Mouse (Mus musculus) spleen, postnatal 36 days (tissue): ENCODE results near the gene Ntn5.

Experiments used
- DNase-seq, 2 experiments: peaks; one replicate each; pipeline ENCODE4 v3.0.0; 2022; ENCODE audit warnings: low spot score in 2 of 2, mixed read lengths in 1 of 2

The Ntn5 gene

GRCm38 (mm10) chr7:45699523-45700141, 15.8 kb downstream of the Ntn5 start, which contains the start of gene Car11:
Car11 (plus strand) TSS chr7:45699843.
- no peak for DNase-seq

- DNase-seq = peak; percentile 70 to 77
Observed at GRCm38 (mm10) chr7:45700301-45701015, 16.6 kb downstream of the Ntn5 start.

- no peak for DNase-seq
Observed at GRCm38 (mm10) chr7:45701072-45701471, 17.2 kb downstream of the Ntn5 start.

GRCm38 (mm10) chr7:45701607-45702006, 17.8 kb downstream of the Ntn5 start:
- no peak for DNase-seq

GRCm38 (mm10) chr7:45702316-45702715, 18.5 kb downstream of the Ntn5 start:
- no peak for DNase-seq

GRCm38 (mm10) chr7:45702809-45703520, 19.1 kb downstream of the Ntn5 start:
- DNase-seq = no peak

GRCm38 (mm10) chr7:45703521-45704033, 19.8 kb downstream of the Ntn5 start:
- no peak for DNase-seq

GRCm38 (mm10) chr7:45704046-45704559, 20.3 kb downstream of the Ntn5 start:
- peak; percentile 61 to 67 for DNase-seq

- peak; percentile 100 for DNase-seq
Observed at GRCm38 (mm10) chr7:45704730-45705442, 21.1 kb downstream of the Ntn5 start, which contains the start of gene Dbp. Dbp (plus strand) TSS chr7:45705088.

- no peak for DNase-seq
Observed at GRCm38 (mm10) chr7:45705443-45705864, 21.6 kb downstream of the Ntn5 start.

GRCm38 (mm10) chr7:45705873-45706281, 22.1 kb downstream of the Ntn5 start:
- DNase-seq = peak; percentile 58 to 68

GRCm38 (mm10) chr7:45706721-45707241, 23.0 kb downstream of the Ntn5 start:
- DNase-seq = peak; percentile 88

GRCm38 (mm10) chr7:45707375-45707967, 23.6 kb downstream of the Ntn5 start:
- DNase-seq = peak; percentile 94

- DNase-seq = peak in 1 of 2 experiments; percentile 42
Observed at GRCm38 (mm10) chr7:45708221-45708761, 24.5 kb downstream of the Ntn5 start.

- DNase-seq = no peak
Observed at GRCm38 (mm10) chr7:45709036-45709435, 25.2 kb downstream of the Ntn5 start.

GRCm38 (mm10) chr7:45709677-45710355, 26.0 kb downstream of the Ntn5 start:
- DNase-seq = no peak

GRCm38 (mm10) chr7:45710477-45711191, 26.8 kb downstream of the Ntn5 start:
- DNase-seq = no peak

- no peak for DNase-seq
Observed at GRCm38 (mm10) chr7:45711316-45712021, 27.6 kb downstream of the Ntn5 start.
